Mouse (Mus musculus) CD8-positive naive resting alpha-beta T cell, adult 2 months (primary cell): ENCODE results near the gene Hyal6.

Source experiments
- DNase-seq, 2 experiments: peaks; one replicate each; pipeline ENCODE4 v3.0.0; 2022; ENCODE audit warnings: low read depth in 2 of 2, low spot score in 2 of 2

Hyal6 gene

GRCm38 (mm10) chr6:24732945-24733344 is at the start of gene Hyal6:
Gene Hyal6, plus strand, starts transcription at chr6:24733245.
- no peak for DNase-seq

- no peak for DNase-seq
These were observed 45.2 kb upstream of the Hyal6 start for GRCm38 (mm10) chr6:24687871-24688270.

- DNase-seq, result no peak
These were observed 38.3 kb upstream of the Hyal6 start for GRCm38 (mm10) chr6:24694455-24695410.

GRCm38 (mm10) chr6:24696117-24696516 is 36.9 kb upstream of the Hyal6 start:
- DNase-seq, result no peak

GRCm38 (mm10) chr6:24697216-24697615 is 35.8 kb upstream of the Hyal6 start:
- DNase-seq, result no peak

- DNase-seq, result no peak
These were observed 26.0 kb upstream of the Hyal6 start for GRCm38 (mm10) chr6:24707090-24707489.

GRCm38 (mm10) chr6:24707499-24707898 is 25.5 kb upstream of the Hyal6 start:
- no peak for DNase-seq

GRCm38 (mm10) chr6:24721317-24722099 is 11.5 kb upstream of the Hyal6 start:
- no peak for DNase-seq

- DNase-seq, result no peak
These were observed 4.9 kb upstream of the Hyal6 start for GRCm38 (mm10) chr6:24728130-24728529.

GRCm38 (mm10) chr6:24734565-24734964 is 1.5 kb downstream of the Hyal6 start:
- no peak for DNase-seq

GRCm38 (mm10) chr6:24748029-24748428 is 15.0 kb downstream of the Hyal6 start, which contains the start of gene Hyal4:
Gene Hyal4, plus strand, starts transcription at chr6:24748329.
- DNase-seq, result no peak

GRCm38 (mm10) chr6:24759281-24759680 is 26.2 kb downstream of the Hyal6 start:
- DNase-seq, result no peak

GRCm38 (mm10) chr6:24766261-24766660 is 33.2 kb downstream of the Hyal6 start:
- no peak for DNase-seq

GRCm38 (mm10) chr6:24779182-24779581 is 46.1 kb downstream of the Hyal6 start:
- no peak for DNase-seq

- no peak for DNase-seq
These were observed 57.8 kb downstream of the Hyal6 start, which contains the start of gene Spam1 for GRCm38 (mm10) chr6:24790888-24791287. Gene Spam1, plus strand, starts transcription at chr6:24791188.
